Mouse (Mus musculus): ENCODE data around the gene P2ry2.

P2ry2 gene

GRCm38 (mm10) chr7:100984452-100985395 is 27.9 kb downstream of the P2ry2 start:
- DNase-seq (ENCODE audit: low spot score) = peak; percentile 44

GRCm38 (mm10) chr7:100979175-100979574 is 33.5 kb downstream of the P2ry2 start:
- DNase-seq (ENCODE audit: low spot score) = peak; percentile 71

GRCm38 (mm10) chr7:100978171-100978570 is 34.5 kb downstream of the P2ry2 start:
- no peak for DNase-seq (ENCODE audit: low spot score)

GRCm38 (mm10) chr7:100974135-100974903 is 38.3 kb downstream of the P2ry2 start, which contains the start of gene P2ry6:
TSS of gene P2ry6 (minus strand) at chr7:100974649.
- peak; percentile 67 for DNase-seq (ENCODE audit: low spot score)

GRCm38 (mm10) chr7:100972875-100973274 is 39.8 kb downstream of the P2ry2 start:
- DNase-seq (ENCODE audit: low spot score) = no peak

GRCm38 (mm10) chr7:100968874-100969659 is 43.6 kb downstream of the P2ry2 start:
- DNase-seq (ENCODE audit: low spot score) = no peak

GRCm38 (mm10) chr7:100968376-100968775 is 44.3 kb downstream of the P2ry2 start:
- no peak for DNase-seq (ENCODE audit: low spot score)

- DNase-seq (ENCODE audit: low spot score) = no peak
Observed at GRCm38 (mm10) chr7:100967850-100968249, 44.8 kb downstream of the P2ry2 start.

- no peak for DNase-seq (ENCODE audit: low spot score)
Observed at GRCm38 (mm10) chr7:100966014-100966413, 46.7 kb downstream of the P2ry2 start.

- no peak for DNase-seq (ENCODE audit: low spot score)
Observed at GRCm38 (mm10) chr7:100965079-100965478, 47.6 kb downstream of the P2ry2 start.

- no peak for DNase-seq (ENCODE audit: low spot score)
Observed at GRCm38 (mm10) chr7:100964242-100964641, 48.4 kb downstream of the P2ry2 start.

GRCm38 (mm10) chr7:100963381-100963780 is 49.3 kb downstream of the P2ry2 start:
- DNase-seq (ENCODE audit: low spot score) = no peak

- DNase-seq (ENCODE audit: low spot score) = no peak
Observed at GRCm38 (mm10) chr7:100961146-100961545, 51.5 kb downstream of the P2ry2 start.

- no peak for DNase-seq (ENCODE audit: low spot score)
Observed at GRCm38 (mm10) chr7:100960462-100960861, 52.2 kb downstream of the P2ry2 start.

- no peak for DNase-seq (ENCODE audit: low spot score)
Observed at GRCm38 (mm10) chr7:100958426-100958825, 54.2 kb downstream of the P2ry2 start.

GRCm38 (mm10) chr7:100952686-100953085 is 60.0 kb downstream of the P2ry2 start:
- DNase-seq (ENCODE audit: low spot score) = no peak

- DNase-seq (ENCODE audit: low spot score) = no peak
Observed at GRCm38 (mm10) chr7:100951903-100952302, 60.8 kb downstream of the P2ry2 start.

GRCm38 (mm10) chr7:100950481-100951010 is 62.1 kb downstream of the P2ry2 start:
- no peak for DNase-seq (ENCODE audit: low spot score)

- no peak for DNase-seq (ENCODE audit: low spot score)
Observed at GRCm38 (mm10) chr7:100950031-100950430, 62.6 kb downstream of the P2ry2 start.

Measured in ovary, adult 18-20 months (tissue).